Mouse (Mus musculus) spleen, adult 2 months (tissue): Measurements from ENCODE around the gene Nt5dc2. TPM values are rescaled to one million over a fixed set of nuclear protein-coding genes. Genes with fewer than 3 reads are reported as not detected.

Experiments used
- DNase-seq, 2 experiments: peaks; one replicate each; pipeline versions ENCODE4 v3.0.0 to v3.0.0-alpha.2; 2012 to 2021; ENCODE audit warnings: low spot score in 2 of 2, low read depth in 1 of 2
- H3K27ac ChIP-seq: fragments of 200-500 bp; 2 replicates; pipeline ENCODE4 v1.5.1; 2012; ENCODE audit warnings: low read length, inconsistent platforms; ENCODE audit not compliant: insufficient read depth
- H3K27me3 ChIP-seq: fragments of 200-500 bp; 2 replicates; pipeline ENCODE4 v1.6.1; 2012; ENCODE audit warnings: mild to moderate bottlenecking, moderate library complexity, low read length, inconsistent platforms; ENCODE audit not compliant: control insufficient read depth, insufficient read depth
- H3K36me3 ChIP-seq: fragments of 200-500 bp; 2 replicates; pipeline ENCODE4 v1.6.1; 2012; ENCODE audit warnings: mild to moderate bottlenecking, low read length, inconsistent platforms; ENCODE audit not compliant: control insufficient read depth, insufficient read depth
- H3K4me1 ChIP-seq: fragments of 200-500 bp; 2 replicates; pipeline ENCODE4 v1.6.1; 2011; ENCODE audit warnings: inconsistent platforms; ENCODE audit not compliant: control insufficient read depth, insufficient read depth, insufficient read length
- H3K4me3 ChIP-seq: fragments of 200-500 bp; 2 replicates; pipeline ENCODE4 v1.5.1; 2011; ENCODE audit warnings: mild to moderate bottlenecking, inconsistent platforms; ENCODE audit not compliant: insufficient read depth, insufficient read length; ENCODE audit errors: extremely low read depth
- CTCF ChIP-seq: fragments of 200-500 bp; IDR thresholded peaks from 2 replicates; pipeline ENCODE4 v1.5.1; 2011; ENCODE audit warnings: mild to moderate bottlenecking, inconsistent platforms; ENCODE audit not compliant: insufficient read depth, insufficient read length, insufficient replicate concordance; ENCODE audit errors: extremely low read depth
- POLR2A ChIP-seq: fragments of 200-500 bp; IDR thresholded peaks from 2 replicates; pipeline ENCODE4 v1.6.1; 2011; ENCODE audit warnings: low read depth, low read length, inconsistent platforms
- WGBS: fragments of 180-500 bp; shearing (Covaris S2); methylation state at CpG from one replicate; pipeline ENCODE4 v1.1.7; 2018; 5-methylcytosine and 5-hydroxymethylcytosine counted together
- polyA plus RNA-seq: library from polyadenylated mRNA; depleted of rRNA; stranded (reverse); fragments of >200 nt; gene quantifications from 2 replicates; pipeline ENCODE4 v1.2.3, GENCODE M21; 2012; rRNA removed

Gene Nt5dc2
- polyA plus RNA-seq, result 30.3 and 46.4 TPM in 2 replicates

DNA sequence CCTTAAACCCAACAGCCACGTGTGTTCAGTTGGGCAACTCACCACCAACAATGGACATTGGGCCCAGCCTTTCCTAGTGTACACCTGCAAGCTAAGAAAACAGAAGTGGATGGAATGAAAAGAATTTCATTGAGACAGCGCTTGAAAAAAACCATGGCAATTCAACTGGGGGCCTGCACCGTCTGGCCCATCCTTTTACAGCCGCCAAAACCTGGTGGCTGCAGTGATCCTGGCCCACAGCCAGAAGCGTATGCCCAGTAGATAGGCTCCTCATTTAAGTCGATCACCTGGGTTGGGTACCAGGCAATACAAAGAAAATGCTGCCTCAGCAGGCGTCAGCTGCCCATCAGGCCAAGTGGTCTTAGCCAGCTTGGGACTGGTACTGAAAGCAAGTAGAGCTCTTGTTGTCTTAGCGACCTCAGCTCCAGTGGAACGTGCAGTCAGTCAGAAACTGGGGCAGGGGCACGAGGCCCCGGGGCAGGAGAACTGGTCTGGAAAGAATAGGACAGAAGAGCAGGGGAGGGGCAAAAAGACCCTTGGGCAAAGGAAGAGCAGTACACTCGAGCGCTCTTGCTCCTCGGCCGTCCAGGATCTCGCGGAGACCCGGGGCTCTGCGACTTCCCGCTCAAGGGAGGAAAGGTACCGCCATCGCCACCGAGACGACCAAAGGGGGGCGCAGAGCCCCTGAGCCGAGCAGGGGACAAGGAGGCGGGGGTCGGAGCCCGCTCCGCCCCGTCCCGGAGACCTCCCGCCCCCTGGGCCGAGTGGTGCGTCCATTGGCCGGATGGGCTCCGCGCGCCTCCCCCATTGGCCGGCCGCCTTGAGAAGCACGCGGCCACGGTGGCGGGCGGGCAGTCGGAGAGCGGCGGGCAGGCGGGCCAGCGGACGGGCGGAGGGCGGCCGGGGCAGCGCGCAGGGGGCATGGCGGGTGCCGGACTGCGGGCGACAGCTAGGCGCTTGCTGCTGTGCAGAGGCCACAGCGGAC, at the start of gene Nt5dc2:
Nt5dc2 (plus strand) TSS at position 818 of the 985 bp plus-strand sequence.
- H3K4me1 ChIP-seq, result peaks cover 16% of the 10 kb centered on the region
- H3K36me3 ChIP-seq, result no peaks in the 10 kb centered on the region
- WGBS, result 9% methylated on average over 59 of the region's 63 CpGs
- 0 out of 2 replicates have a peak, but pooled peaks cover 1% of the 10 kb centered on the region for H3K27me3 ChIP-seq
- no peak within 1 kb of the TSS for H3K27ac ChIP-seq
- TF ChIP-seq POLR2A (no peak), CTCF (no peak)
- peak within 1 kb of the TSS; percentile 74 for H3K4me3 ChIP-seq
- peak; percentile 30 to 84 for DNase-seq

DNA sequence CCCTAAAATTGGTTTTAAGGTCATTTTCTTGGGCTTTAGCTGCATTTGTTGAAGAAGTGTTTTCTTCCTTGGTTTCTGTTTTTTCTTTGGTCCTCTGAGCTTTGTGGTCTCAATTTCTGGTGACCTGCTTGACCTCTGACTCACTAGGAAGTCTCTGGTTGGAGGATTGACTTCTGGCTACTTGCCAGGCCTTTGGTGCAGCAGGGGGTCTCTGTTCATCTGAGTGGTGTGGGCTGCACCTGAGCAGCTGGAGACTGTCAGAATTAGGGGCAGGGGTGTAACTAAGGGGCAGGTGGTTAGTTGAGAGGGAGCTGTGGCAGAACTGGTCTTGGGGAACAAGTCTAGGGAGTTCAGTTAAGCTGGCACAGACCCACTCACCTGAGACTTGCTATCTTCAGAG, 49.7 kb upstream of the Nt5dc2 start:
- Histone ChIP-seq H3K4me3 (no peak overlapping the region), H3K27me3 (no peaks in the 10 kb centered on the region), H3K36me3 (peaks cover 23% of the 10 kb centered on the region), H3K27ac (no peak overlapping the region), H3K4me1 (no peaks in the 10 kb centered on the region)
- TF ChIP-seq CTCF, result no peak
- no peak for TF ChIP-seq POLR2A
- no peak for DNase-seq

DNA sequence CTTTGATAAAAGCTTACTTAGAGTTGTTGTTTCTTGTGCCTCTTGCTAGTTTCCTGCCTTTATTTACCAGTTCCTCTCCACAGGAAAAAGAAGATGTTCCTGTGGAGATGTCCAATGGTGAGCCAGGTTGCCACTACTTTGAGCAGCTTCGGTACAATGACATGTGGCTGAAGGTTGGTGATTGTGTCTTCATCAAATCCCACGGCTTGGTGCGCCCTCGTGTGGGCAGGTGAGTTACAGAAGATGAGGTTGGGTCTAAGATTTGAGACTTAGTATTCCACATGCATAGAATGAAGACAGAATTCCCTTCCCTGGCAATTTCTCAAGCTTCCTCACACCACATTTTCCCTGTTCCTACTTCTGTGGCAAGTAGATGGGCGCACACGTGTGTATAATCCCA, 43.4 kb upstream of the Nt5dc2 start:
- Histone ChIP-seq H3K4me3 (no peak overlapping the region), H3K27me3 (no peaks in the 10 kb centered on the region), H3K36me3 (peaks cover 26% of the 10 kb centered on the region), H3K27ac (no peak overlapping the region), H3K4me1 (no peaks in the 10 kb centered on the region)
- DNase-seq, result no peak
- 93% methylated on average over 6 of the region's 6 CpGs for WGBS
- TF ChIP-seq CTCF, result no peak
- TF ChIP-seq POLR2A, result no peak

GRCm38 (mm10) chr14:31088515-31088914, 42.3 kb upstream of the Nt5dc2 start:
- no peak for TF ChIP-seq CTCF
- TF ChIP-seq POLR2A, result no peak
- H3K27ac ChIP-seq, result no peak overlapping the region
- no peaks in the 10 kb centered on the region for H3K4me1 ChIP-seq
- WGBS, result 98% methylated on average over 2 of the region's 2 CpGs
- no peak for DNase-seq
- no peak overlapping the region for H3K4me3 ChIP-seq
- no peaks in the 10 kb centered on the region for H3K27me3 ChIP-seq
- peaks cover 23% of the 10 kb centered on the region for H3K36me3 ChIP-seq

DNA sequence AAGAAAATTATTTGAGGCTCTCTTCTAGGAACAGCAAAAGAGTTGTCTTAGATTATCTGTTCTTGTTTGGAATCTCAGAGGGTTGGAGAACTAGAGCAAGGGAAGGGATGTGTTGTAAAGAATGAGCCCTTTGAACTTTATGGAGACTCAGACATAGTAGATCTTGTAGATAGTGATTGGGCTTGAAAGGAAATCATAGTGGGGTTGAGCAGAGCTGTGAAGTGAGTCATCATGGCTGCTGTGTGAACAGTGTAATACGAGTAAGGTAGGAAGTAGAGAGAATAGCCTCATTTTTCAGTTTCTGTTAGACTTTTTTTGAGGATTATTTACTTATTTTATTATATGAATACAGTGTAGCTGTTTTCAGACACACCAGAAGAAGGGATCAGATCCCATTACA, 40.9 kb upstream of the Nt5dc2 start:
- DNase-seq, result no peak
- TF ChIP-seq POLR2A (no peak), CTCF (no peak)
- Histone ChIP-seq H3K36me3 (peaks cover 19% of the 10 kb centered on the region), H3K27ac (no peak overlapping the region), H3K4me1 (no peaks in the 10 kb centered on the region), H3K4me3 (no peak overlapping the region), H3K27me3 (no peaks in the 10 kb centered on the region)
- WGBS, result 82% methylated on average over 1 of the region's 1 CpGs

GRCm38 (mm10) chr14:31105156-31105555, 25.7 kb upstream of the Nt5dc2 start:
- peaks cover 29% of the 10 kb centered on the region for H3K36me3 ChIP-seq
- WGBS, result 88% methylated on average over 2 of the region's 2 CpGs

DNA sequence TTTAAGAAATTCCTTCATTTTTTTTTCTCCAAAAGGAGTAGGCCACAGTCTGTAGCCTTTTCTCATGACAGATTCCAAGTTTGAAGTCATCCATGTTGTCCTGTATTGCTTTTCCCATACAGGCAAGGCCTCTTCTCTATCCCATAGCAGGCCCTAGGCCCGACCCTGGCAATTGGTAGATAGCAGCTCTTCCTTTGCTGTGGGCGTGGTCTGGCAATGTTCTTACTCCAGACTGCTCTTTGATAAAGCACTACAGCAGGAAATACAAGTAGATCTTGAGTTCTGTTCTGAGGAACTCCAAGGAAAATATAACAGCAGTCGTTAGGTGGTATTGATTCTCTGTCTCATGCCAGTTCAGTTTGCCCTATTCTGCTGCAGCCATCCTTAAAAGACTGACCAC, 20.2 kb upstream of the Nt5dc2 start:
- DNase-seq, result no peak
- Histone ChIP-seq H3K4me3 (no peak overlapping the region), H3K27ac (no peak overlapping the region), H3K4me1 (no peaks in the 10 kb centered on the region), H3K27me3 (no peaks in the 10 kb centered on the region), H3K36me3 (peaks cover 33% of the 10 kb centered on the region)
- TF ChIP-seq POLR2A, result no peak
- TF ChIP-seq CTCF, result no peak
- 82% methylated on average over 3 of the region's 3 CpGs for WGBS

More at GRCm38 (mm10) chr14:31105156-31105555, 25.7 kb upstream of the Nt5dc2 start:
- no peak for DNase-seq
- TF ChIP-seq CTCF (no peak), POLR2A (no peak)
- Histone ChIP-seq H3K27ac (no peak overlapping the region), H3K4me1 (no peaks in the 10 kb centered on the region), H3K27me3 (no peaks in the 10 kb centered on the region), H3K4me3 (no peak overlapping the region)
